Mouse (Mus musculus): ENCODE measurements around the gene Fubp1.

- TF ChIP-seq POLR2A (IDR thresholded peaks at IDR 0.05; ENCODE audit: extremely low read depth, insufficient read depth, low read length) (no peak), CTCF (IDR thresholded peaks at IDR 0.05; ENCODE audit: extremely low read depth, insufficient read depth, low read length) (no peak)
Measured at GRCm38 (mm10) chr3:152257528-152257927, 47.3 kb downstream of the Fubp1 start.
